Mouse (Mus musculus) hindbrain, embryonic 12.5 days (tissue): ENCODE measurements at regions not wholly inside any gene's neighbourhood (a gene's known extent, or its start where the extent isn't known, plus 50 kb on each side); places are given as distances from the start of the nearest gene placed in this dataset.
"Not testable (repeated sequence)": the region's sequence is repeated elsewhere in the genome, so short reads cannot be mapped to it uniquely, and the experiment has no call there.

ENCODE experiments used
- ATAC-seq: fragments of 200-750 bp; cut with Nextera tagmentation; 2 replicates; pipeline ENCODE4 v1.8.0; 2017; ENCODE audit warnings: moderate TSS enrichment; ENCODE audit not compliant: low FRiP score
- H3K27ac ChIP-seq: fragments of 300-500 bp; sonication (generic); 2 replicates; pipeline ENCODE4 v1.5.1; 2016; ENCODE audit warnings: mild to moderate bottlenecking
- H3K27me3 ChIP-seq: fragments of 300-500 bp; sonication (generic); 2 replicates; pipeline ENCODE4 v1.6.1; 2016; ENCODE audit warnings: mild to moderate bottlenecking
- H3K36me3 ChIP-seq: fragments of 300-500 bp; sonication (generic); 2 replicates; pipeline ENCODE4 v1.6.1; 2016; ENCODE audit warnings: mild to moderate bottlenecking
- H3K4me1 ChIP-seq: fragments of 300-500 bp; sonication (generic); 2 replicates; pipeline ENCODE4 v1.6.1; 2016
- H3K4me2 ChIP-seq: fragments of 300-500 bp; sonication (generic); replicated peaks from 2 replicates; pipeline ENCODE4 v1.6.1; 2016; ENCODE audit warnings: mild to moderate bottlenecking
- H3K4me3 ChIP-seq: fragments of 300-500 bp; sonication (generic); 2 replicates; pipeline ENCODE4 v1.5.1; 2016; ENCODE audit warnings: mild to moderate bottlenecking
- H3K9ac ChIP-seq: fragments of 300-500 bp; sonication (generic); 2 replicates; pipeline ENCODE4 v1.6.1; 2016; ENCODE audit warnings: mild to moderate bottlenecking, moderate library complexity
- H3K9me3 ChIP-seq: fragments of 300-500 bp; sonication (generic); replicated peaks from 2 replicates; pipeline ENCODE4 v1.6.1; 2016; ENCODE audit warnings: mild to moderate bottlenecking
- WGBS: fragments of 180-500 bp; shearing (Covaris S2); methylation state at CpG from one replicate; pipeline ENCODE4 v1.1.7; 2016; 5-methylcytosine and 5-hydroxymethylcytosine counted together

DNA sequence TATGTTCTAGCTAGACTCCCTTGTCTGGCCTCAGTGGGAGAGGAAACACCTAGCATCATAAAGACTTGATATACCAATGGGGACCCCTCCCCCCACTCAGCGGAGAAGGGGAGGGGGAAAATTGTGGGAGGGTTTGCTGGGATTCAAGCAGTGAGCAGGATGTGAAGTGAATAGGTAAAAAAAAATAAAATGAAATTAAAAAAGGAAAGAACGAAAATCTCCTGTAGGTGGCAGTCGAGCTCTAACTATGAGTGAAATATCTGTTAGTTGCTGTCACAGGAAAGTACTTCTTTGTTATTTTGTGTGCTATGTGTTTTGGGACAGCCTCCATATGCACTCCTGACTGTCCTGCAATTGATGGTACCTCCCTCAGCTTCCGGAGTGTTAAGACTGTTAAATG is 138.6 kb downstream of the AI429214 start:
- Histone ChIP-seq H3K9me3 (no peaks in the 10 kb centered on the region), H3K36me3 (no peaks in the 10 kb centered on the region), H3K9ac (no peak overlapping the region), H3K4me2 (no peak overlapping the region), H3K27me3 (no peaks in the 10 kb centered on the region), H3K4me3 (no peak overlapping the region), H3K4me1 (no peaks in the 10 kb centered on the region), H3K27ac (no peak overlapping the region)
- ATAC-seq = no peak; the same call in 1 of the 2 replicates
- WGBS = 27% methylated on average over 4 of the region's 4 CpGs

DNA sequence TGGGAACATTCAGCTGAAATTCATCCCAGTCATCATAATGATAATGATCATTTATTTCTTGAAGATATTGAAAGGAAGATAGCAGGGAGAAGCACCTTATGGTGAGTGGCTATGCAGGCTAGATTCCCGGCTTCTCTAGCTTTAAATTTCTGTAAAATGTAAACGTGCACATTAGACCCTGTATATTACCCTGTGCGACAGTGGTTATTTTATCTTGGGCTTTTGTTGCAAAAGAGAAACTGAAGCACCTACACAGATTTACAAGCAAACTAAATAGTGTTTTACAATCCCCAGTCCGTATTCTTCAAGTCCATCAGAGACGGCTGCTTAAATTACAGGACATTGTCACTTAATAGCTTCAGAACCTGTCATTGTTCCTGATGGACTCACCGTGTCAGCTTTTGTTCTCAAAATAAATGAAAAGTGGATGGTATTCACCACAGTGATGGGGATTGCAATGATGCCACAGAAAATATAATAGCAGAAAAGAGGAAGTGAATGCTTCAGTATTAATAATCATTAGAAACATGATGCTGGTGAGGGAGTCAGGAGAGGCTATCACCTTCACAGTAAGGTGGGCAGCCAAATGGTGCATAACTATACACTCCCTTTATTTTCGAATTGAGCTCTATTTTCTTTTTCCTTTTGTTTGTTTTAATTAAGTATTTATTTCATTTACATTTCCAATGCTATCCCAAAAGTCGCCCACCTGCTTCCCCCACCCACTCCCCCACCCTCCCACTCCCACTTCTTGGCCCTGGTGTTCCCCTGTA is 141.0 kb downstream of the AI429214 start:
- H3K27me3 ChIP-seq = no peaks in the 10 kb centered on the region
- H3K4me1 ChIP-seq = no peaks in the 10 kb centered on the region
- no peak overlapping the region for H3K27ac ChIP-seq
- H3K4me2 ChIP-seq = no peak overlapping the region
- no peaks in the 10 kb centered on the region for H3K36me3 ChIP-seq
- WGBS = 76% methylated on average over 8 of the region's 8 CpGs
- H3K9me3 ChIP-seq = no peaks in the 10 kb centered on the region
- ATAC-seq = no peak
- H3K9ac ChIP-seq = no peak overlapping the region
- H3K4me3 ChIP-seq = no peak overlapping the region

DNA sequence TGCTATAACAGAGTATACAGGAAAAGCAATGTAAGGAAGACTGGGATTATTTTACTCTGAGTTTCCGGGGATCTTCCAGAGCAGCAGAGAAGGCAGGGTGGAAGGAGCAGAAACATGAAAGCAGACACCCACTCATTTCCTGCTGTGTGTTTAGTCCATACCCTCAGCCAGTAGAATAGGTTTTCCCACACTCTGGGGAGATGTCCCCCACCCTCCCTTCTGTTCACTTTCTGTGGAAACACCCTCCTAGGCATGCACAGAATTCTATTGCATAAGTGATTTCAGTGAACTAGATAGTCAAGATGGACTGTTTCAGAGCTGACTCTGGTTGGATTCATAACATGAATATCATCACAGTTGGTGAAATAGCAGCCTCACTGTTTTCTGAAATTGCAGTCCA is 156.9 kb downstream of the AI429214 start:
- H3K4me2 ChIP-seq = no peak overlapping the region
- H3K9me3 ChIP-seq = no peaks in the 10 kb centered on the region
- no peaks in the 10 kb centered on the region for H3K36me3 ChIP-seq
- no peak overlapping the region for H3K9ac ChIP-seq
- H3K27ac ChIP-seq = no peak overlapping the region
- ATAC-seq = no peak
- no peaks in the 10 kb centered on the region for H3K27me3 ChIP-seq
- no peaks in the 10 kb centered on the region for H3K4me1 ChIP-seq
- WGBS = 66% methylated on average over 1 of the region's 1 CpGs
- no peak overlapping the region for H3K4me3 ChIP-seq

DNA sequence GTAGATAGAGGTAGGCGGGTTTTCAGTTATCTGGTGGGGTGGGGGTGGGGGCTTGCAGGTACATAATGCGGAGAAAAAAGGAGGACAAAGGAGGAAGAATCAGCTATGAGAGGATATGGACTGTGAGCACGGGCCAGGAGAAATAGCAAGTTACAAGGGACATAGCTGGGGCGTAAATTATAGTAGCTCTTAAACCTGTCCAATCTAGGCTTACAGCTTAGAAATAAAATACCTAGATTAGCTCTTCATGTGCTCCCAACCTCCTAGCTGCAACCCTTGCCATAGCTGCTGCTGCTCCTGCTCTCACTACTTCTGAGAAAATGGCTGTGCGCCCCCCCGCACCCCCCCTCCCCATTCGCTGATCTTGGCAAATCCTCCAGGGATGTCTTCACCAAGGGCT is 161.0 kb downstream of the AI429214 start:
- WGBS = 92% methylated on average over 7 of the region's 7 CpGs
- no peak overlapping the region for H3K9ac ChIP-seq
- no peak for ATAC-seq
- H3K27ac ChIP-seq = no peak overlapping the region
- no peaks in the 10 kb centered on the region for H3K9me3 ChIP-seq
- no peaks in the 10 kb centered on the region for H3K27me3 ChIP-seq
- no peak overlapping the region for H3K4me2 ChIP-seq
- H3K36me3 ChIP-seq = no peaks in the 10 kb centered on the region
- no peaks in the 10 kb centered on the region for H3K4me1 ChIP-seq
- no peak overlapping the region for H3K4me3 ChIP-seq

DNA sequence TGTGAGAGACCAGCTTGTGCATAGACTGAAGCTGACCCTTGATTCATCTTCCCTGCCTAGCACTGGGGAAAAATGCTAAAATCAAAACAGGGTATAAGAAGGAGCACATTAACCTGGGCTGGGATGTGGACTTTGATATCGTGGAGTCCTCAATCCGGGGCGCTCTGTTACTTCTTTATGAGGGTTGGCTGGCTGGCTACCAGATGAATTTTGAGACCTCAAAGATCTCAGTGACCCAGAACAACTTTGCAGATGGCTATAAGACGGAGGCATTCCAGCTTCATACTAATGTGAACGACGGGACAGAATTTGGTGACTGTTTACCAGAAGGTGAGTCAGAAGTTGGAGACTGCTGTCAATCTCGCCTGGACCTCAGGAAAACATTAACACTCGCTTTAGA is 161.5 kb downstream of the AI429214 start:
- no peaks in the 10 kb centered on the region for H3K9me3 ChIP-seq
- no peak overlapping the region for H3K27ac ChIP-seq
- no peak overlapping the region for H3K4me3 ChIP-seq
- no peak for ATAC-seq
- no peaks in the 10 kb centered on the region for H3K4me1 ChIP-seq
- H3K36me3 ChIP-seq = no peaks in the 10 kb centered on the region
- no peak overlapping the region for H3K9ac ChIP-seq
- no peak overlapping the region for H3K4me2 ChIP-seq
- WGBS = 90% methylated on average over 8 of the region's 8 CpGs
- H3K27me3 ChIP-seq = no peaks in the 10 kb centered on the region

DNA sequence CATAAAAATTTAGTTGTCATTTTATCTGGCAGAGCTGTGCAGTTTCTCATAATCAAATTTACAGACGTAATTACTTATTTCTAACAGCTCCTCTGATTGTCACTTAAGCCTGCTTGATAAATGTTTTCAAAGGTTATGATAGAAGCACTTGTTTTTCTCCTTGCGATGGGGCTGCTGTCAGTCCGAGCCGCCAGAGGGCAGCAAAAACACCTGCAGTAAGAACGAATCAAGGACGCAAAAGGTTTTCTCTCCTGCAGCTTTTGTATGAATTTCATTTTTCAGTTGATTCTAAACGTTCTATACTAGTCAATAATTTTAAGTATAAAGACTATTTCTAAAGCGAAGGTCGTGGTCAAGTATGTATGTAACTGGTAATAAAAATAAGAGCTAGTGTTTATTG is 166.1 kb downstream of the AI429214 start:
- no peaks in the 10 kb centered on the region for H3K27me3 ChIP-seq
- no peaks in the 10 kb centered on the region for H3K9me3 ChIP-seq
- no peak overlapping the region for H3K4me2 ChIP-seq
- no peak for ATAC-seq
- no peak overlapping the region for H3K9ac ChIP-seq
- H3K36me3 ChIP-seq = no peaks in the 10 kb centered on the region
- H3K27ac ChIP-seq = no peak overlapping the region
- H3K4me1 ChIP-seq = no peaks in the 10 kb centered on the region
- H3K4me3 ChIP-seq = no peak overlapping the region
- WGBS = 10% methylated on average over 9 of the region's 9 CpGs

DNA sequence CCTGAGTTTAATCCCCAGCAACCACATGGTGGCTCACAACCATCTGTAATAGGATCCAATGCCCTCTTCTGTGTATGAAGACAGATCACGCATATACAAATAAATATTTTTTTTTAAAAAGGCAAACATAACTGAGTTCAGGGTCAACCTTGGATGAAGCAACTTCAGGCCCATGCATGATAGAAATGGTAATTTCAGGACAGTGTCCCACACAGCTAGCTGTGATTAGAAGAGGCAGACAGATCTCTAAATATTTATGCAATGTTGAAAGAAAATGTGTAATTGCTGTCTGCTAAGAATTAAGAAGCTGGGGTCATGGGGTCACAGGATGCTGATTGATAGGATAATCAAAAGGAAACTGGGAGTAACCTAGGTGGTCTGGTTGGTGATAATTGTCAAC is 203.5 kb downstream of the AI429214 start:
- H3K9ac ChIP-seq = no peak overlapping the region
- H3K27me3 ChIP-seq = no peaks in the 10 kb centered on the region
- no peak overlapping the region for H3K4me2 ChIP-seq
- no peak for ATAC-seq
- 96% methylated on average over 1 of the region's 1 CpGs for WGBS
- no peaks in the 10 kb centered on the region for H3K4me1 ChIP-seq
- no peak overlapping the region for H3K4me3 ChIP-seq
- H3K27ac ChIP-seq = no peak overlapping the region
- no peaks in the 10 kb centered on the region for H3K9me3 ChIP-seq
- H3K36me3 ChIP-seq = no peaks in the 10 kb centered on the region

DNA sequence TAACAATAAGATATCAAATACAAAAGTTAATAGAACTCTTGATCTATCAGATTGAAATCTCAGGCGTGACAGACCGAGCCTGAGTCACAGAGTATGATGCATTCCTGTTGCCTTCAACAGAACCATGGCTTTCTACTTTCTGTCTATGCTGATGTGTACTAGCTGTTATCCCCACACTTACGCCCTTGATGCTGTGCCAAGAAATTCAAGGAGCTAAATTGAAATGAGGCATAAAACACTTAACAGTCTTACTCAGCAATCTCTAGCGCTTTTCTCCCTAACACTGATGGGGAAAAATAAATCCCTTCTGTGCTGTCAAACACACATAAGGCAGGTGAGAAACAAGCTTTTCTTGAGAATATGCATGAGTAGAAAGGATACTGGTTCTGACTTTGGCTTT is 222.5 kb downstream of the AI429214 start:
- H3K27ac ChIP-seq = no peak overlapping the region
- H3K27me3 ChIP-seq = no peaks in the 10 kb centered on the region
- no peak overlapping the region for H3K9ac ChIP-seq
- H3K4me1 ChIP-seq = no peaks in the 10 kb centered on the region
- H3K36me3 ChIP-seq = no peaks in the 10 kb centered on the region
- no peak overlapping the region for H3K4me3 ChIP-seq
- 89% methylated on average over 4 of the region's 4 CpGs for WGBS
- ATAC-seq = no peak
- no peaks in the 10 kb centered on the region for H3K9me3 ChIP-seq
- H3K4me2 ChIP-seq = no peak overlapping the region

DNA sequence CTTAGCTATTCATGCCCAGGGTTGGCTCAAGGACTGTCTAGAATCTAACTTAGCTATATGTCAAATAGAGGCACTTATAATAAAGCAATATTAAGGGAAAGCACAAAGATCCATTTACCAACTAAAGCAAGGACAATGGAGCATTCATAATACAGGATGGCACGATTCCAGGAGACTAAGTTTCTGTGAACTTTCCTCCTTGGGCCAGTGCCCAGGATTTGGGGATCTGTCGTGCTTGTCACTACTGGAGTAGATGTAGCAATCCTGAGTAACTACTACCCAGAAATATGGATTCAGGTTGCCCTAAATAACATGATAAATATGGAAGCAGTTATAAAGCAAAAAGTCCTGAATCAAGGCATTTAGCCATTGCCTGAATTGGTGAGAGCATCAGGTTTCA is 233.7 kb downstream of the AI429214 start:
- Histone ChIP-seq H3K4me1 (no peaks in the 10 kb centered on the region), H3K27ac (no peak overlapping the region), H3K27me3 (no peaks in the 10 kb centered on the region), H3K9me3 (no peaks in the 10 kb centered on the region), H3K9ac (no peak overlapping the region), H3K4me2 (no peak overlapping the region), H3K36me3 (no peaks in the 10 kb centered on the region), H3K4me3 (no peak overlapping the region)
- WGBS = 71% methylated on average over 2 of the region's 2 CpGs
- ATAC-seq = no peak

DNA sequence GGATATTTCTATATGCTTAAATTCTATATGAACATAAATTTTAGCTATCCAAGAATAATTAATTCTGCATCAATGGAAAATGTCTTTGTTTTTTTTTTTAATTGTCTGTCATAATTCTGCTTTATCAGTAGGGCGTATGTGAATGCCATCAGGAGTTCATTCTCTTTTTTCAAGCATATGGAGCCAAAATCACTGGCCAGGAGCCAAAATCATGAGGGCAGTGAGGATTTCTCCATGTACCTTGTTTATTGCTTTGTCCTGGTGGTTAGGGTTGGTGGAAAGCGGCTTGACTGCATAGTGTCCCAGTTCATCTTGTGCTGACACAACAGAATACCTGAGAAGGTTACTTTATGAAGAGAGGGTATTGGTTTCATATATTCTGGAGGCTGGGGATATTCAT is 243.9 kb downstream of the AI429214 start:
- 96% methylated on average over 2 of the region's 2 CpGs for whole genome bisulfite sequencing

DNA sequence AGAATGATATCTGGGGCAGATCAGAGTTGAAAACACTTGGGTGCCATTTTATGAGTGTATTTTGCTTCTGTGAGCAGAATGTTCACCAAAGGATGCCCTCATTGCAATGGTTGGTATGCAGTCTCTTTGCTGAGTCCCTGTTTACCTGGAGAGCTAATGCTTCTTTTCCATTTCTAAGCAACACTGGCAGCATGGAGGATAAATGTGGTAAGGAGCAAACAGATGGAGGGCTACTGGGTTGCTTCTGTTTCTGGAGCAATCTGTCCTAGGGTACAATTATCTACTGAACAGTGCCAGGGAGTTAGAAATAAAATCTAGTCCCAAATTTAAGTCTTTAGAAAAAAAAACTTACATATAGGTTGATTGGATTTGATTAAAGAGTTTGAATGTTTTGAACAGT is 245.9 kb downstream of the AI429214 start:
- no peak for ATAC-seq
- no peaks in the 10 kb centered on the region for H3K36me3 ChIP-seq
- H3K4me2 ChIP-seq = no peak overlapping the region
- H3K4me3 ChIP-seq = no peak overlapping the region
- no peaks in the 10 kb centered on the region for H3K27me3 ChIP-seq
- no peak overlapping the region for H3K27ac ChIP-seq
- H3K9ac ChIP-seq = no peak overlapping the region
- H3K9me3 ChIP-seq = no peaks in the 10 kb centered on the region
- H3K4me1 ChIP-seq = no peaks in the 10 kb centered on the region

More for the DNA sequence above, 243.9 kb downstream of the AI429214 start:
- no peak overlapping the region for H3K4me2 ChIP-seq
- H3K4me1 ChIP-seq = no peaks in the 10 kb centered on the region
- no peaks in the 10 kb centered on the region for H3K9me3 ChIP-seq
- no peak overlapping the region for H3K9ac ChIP-seq
- no peak overlapping the region for H3K27ac ChIP-seq
- no peak for ATAC-seq
- H3K4me3 ChIP-seq = no peak overlapping the region
- H3K27me3 ChIP-seq = no peaks in the 10 kb centered on the region
- H3K36me3 ChIP-seq = no peaks in the 10 kb centered on the region

DNA sequence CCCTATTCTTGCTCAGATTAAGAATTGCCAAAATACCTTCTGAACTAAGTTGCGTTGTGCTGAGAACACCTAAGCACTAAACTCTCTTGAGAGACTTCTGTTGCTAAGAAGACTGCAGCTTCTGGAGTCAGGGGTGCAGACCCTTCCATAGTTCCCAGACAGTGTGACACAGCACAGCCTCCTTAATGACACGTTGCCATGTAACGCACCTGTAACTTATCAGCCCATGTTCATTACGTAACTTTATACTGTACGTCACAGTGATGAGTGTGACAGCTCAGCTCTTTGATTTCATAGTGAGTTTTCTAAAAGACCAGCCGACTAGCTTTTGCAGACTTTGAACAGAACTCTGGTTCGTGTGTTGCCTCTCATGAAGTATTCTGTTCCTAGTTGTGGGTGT is 257.8 kb downstream of the AI429214 start:
- WGBS = 81% methylated on average over 7 of the region's 7 CpGs
- not testable (repeated sequence) for ATAC-seq, H3K36me3 ChIP-seq, H3K4me1 ChIP-seq, H3K4me2 ChIP-seq, H3K9ac ChIP-seq, H3K9me3 ChIP-seq, H3K27ac ChIP-seq, H3K27me3 ChIP-seq, H3K4me3 ChIP-seq

DNA sequence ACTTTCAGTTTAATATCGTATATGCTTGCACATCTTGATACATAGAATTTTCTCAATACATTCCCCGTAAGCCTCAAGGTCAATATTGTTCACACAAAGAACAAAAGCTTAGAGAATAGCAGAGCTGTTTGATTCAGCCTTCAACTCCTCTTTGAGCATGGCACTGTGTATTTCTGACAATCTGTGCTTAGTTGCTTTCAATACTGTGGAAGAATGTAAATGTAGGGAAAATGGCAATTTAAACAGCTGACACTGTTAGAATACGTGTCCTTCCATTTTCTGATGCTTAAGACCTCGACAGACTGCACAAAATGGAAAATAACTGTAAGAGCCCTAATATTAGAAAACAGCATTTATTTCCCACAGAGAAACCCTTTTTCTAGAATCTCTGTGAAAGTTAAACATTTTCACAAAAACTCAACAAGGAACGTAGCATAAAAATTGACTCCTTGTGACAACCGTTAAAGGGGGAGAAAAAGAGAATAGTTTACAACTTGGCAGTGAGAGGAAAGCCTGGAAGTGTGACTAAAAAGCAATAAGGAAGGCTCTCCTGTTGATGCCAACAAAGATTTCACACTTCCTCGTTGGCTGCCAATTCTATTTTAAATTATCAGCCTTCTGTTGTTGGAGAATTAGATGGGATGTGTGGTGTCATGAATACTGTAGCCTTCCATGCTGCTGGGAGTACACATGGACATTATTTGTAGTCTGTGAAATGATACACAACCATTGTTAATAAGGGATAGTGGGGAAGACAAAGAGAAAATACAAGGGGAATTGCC is 297.9 kb downstream of the AI429214 start:
- no peak overlapping the region for H3K9ac ChIP-seq
- H3K27me3 ChIP-seq = no peaks in the 10 kb centered on the region
- H3K4me1 ChIP-seq = no peaks in the 10 kb centered on the region
- H3K36me3 ChIP-seq = no peaks in the 10 kb centered on the region
- WGBS = 80% methylated on average over 7 of the region's 7 CpGs
- H3K4me2 ChIP-seq = no peak overlapping the region
- H3K27ac ChIP-seq = no peak overlapping the region
- H3K9me3 ChIP-seq = no peaks in the 10 kb centered on the region
- H3K4me3 ChIP-seq = no peak overlapping the region
- no peak for ATAC-seq
